ENCODE assay signal across 8 mouse cellular contexts in genomic region chr10:5823740-5824491, GRCm38 (mm10). TPM values are rescaled to one million over a fixed set of nuclear protein-coding genes. Genes with fewer than 3 reads are reported as not detected.
DNase-seq lines count a peak whose midpoint lies in the region; ATAC-seq lines count a peak whose summit lies in the region.

Mtrf1l (minus strand) TSS chr10:5823910.

- ATAC-seq in megakaryocyte progenitor cell, adult 5-6 weeks (replicated peaks; ENCODE audit: poor library complexity), result peak; percentile 76

- DNase-seq in adipocyte (ENCODE audit: low spot score), result peak; percentile 99
- DNase-seq in embryo, embryonic 10 days (ENCODE audit: low spot score), result peak; percentile 97
- peak; percentile 95 for DNase-seq in gastrocnemius, postnatal 10 days
- DNase-seq in induced T-regulatory cell, adult 2 months (ENCODE audit: low read depth), result peak; percentile 99
- DNase-seq in left cerebral cortex, adult 9 months (ENCODE audit: low spot score in 2 of 2), result peak; percentile 93 to 95
- peak; percentile 91 for DNase-seq in right cerebral cortex, postnatal 14 days
- peak; percentile 98 for DNase-seq in urinary bladder, postnatal 36 days (ENCODE audit: low spot score in 2 of 2)

RNA-seq across cellular contexts. Expression of gene Mtrf1l, which starts in this region (rescaled TPM):
- total RNA-seq in gastrocnemius, postnatal 10 days (2021), result 1 to 10 TPM; 6.9 to 7.2 TPM
- total RNA-seq in megakaryocyte progenitor cell, adult 5-6 weeks (2015), result 14.2 and 23.5 TPM in 2 replicates
- total RNA-seq in megakaryocyte progenitor cell, adult 5-6 weeks (2017), result 19.7 and 35.2 TPM in 2 replicates

Comparison
In these comparisons a context has a peak if more than half of its experiments do, and no peak if none do; other contexts are left out.
1. Peak in every context shown above with its lines: DNase-seq and ATAC-seq.